ENCODE assay signal across 8 mouse cellular contexts in the genomic region with DNA sequence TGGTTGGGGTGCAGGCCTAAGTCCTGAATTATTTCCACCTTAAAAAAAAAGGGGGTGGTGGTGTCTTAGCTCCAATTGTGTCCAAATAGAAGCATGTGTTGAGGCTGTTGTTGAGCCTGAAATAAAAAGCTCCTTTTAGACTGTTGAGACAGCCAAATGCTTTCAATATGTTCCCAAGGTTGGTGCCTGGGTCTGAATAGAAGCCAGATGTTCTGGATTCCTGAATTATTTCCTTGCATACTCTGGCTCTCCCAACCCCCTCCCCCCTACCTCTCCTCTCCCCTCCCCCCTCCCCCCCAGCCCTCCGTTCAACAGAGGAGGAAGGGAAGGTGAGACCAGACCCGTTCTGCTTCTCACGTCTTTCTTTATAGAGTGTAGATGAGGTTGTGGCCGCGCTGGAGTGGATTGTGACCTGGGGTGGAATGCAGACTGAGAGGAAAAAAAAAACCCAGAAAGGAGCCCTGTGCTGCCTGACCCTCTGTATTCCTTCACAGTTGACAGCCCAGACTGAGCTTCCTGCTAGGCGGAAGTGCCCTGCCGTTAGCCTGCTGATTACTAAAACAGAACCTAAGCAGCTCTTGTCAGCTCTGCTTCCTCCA. TPM values are rescaled to one million over a fixed set of nuclear protein-coding genes. Genes with fewer than 3 reads are reported as not detected.
DNase-seq lines count a peak whose midpoint lies in the region; ATAC-seq and TF ChIP-seq lines count a peak whose summit lies in the region.

No protein-coding gene starts in this region.

- peak; percentile 68 for ATAC-seq in heart, embryonic 12.5 days (ENCODE audit: insufficient number of reproducible peaks, low FRiP score)
- peak; percentile 67; the same call in 1 of the 2 replicates for ATAC-seq in lung, embryonic 16.5 days (ENCODE audit: low read depth)

- TF ChIP-seq EP300 in MEL (IDR thresholded peaks at IDR 0.05; ENCODE audit: low read depth in 1 of 2, low read length in 2 of 2): no peak

- no peak overlapping the region for H3K4me3 ChIP-seq in MEL (ENCODE audit: control insufficient read depth in 1 of 2, insufficient read depth in 1 of 2, low read depth in 2 of 2, low read length in 2 of 2)
- peak overlapping the region; percentile 24 for H3K4me3 ChIP-seq in heart, embryonic 12.5 days
- peak overlapping the region; percentile 34 for H3K4me3 ChIP-seq in lung, embryonic 16.5 days (ENCODE audit: low read length)

- no peaks in the 10 kb centered on the region for H3K79me2 ChIP-seq in MEL (ENCODE audit: control insufficient read depth, insufficient read depth, low read length, poor library complexity)

- TF ChIP-seq CTCF in MEL (IDR thresholded peaks at IDR 0.05 in 2 of 3, conservative IDR thresholded peaks at IDR 0.05 in 1 of 3; ENCODE audit: control insufficient read depth in 1 of 3, insufficient read depth in 1 of 3, low read depth in 2 of 3, low read length in 3 of 3, poor library complexity in 1 of 3, severe bottlenecking in 1 of 3): no peak

- no peaks in the 10 kb centered on the region for H3K9me3 ChIP-seq in MEL (replicated peaks; ENCODE audit: insufficient read depth, low read length)
- H3K9me3 ChIP-seq in heart, embryonic 12.5 days (replicated peaks): 0 out of 2 replicates have a peak, but pooled peaks cover 2% of the 10 kb centered on the region
- no peaks in the 10 kb centered on the region for H3K9me3 ChIP-seq in lung, embryonic 16.5 days (ENCODE audit: control insufficient read depth, low read length)

- H3K27me3 ChIP-seq in MEL (ENCODE audit: control insufficient read depth in 1 of 2, insufficient read depth in 2 of 2, low read length in 2 of 2): no peaks in the 10 kb centered on the region
- no peaks in the 10 kb centered on the region for H3K27me3 ChIP-seq in heart, embryonic 12.5 days (replicated peaks)
- H3K27me3 ChIP-seq in lung, embryonic 16.5 days (ENCODE audit: control insufficient read depth, insufficient read depth, low read depth, low read length): no peaks in the 10 kb centered on the region

- no peak overlapping the region; the same call in 1 of the 2 replicates for H3K9ac ChIP-seq in MEL (ENCODE audit: control insufficient read depth, low read depth, low read length, poor library complexity, severe bottlenecking)
- H3K9ac ChIP-seq in heart, embryonic 12.5 days: no peak overlapping the region
- peak overlapping the region; percentile 62 for H3K9ac ChIP-seq in lung, embryonic 16.5 days (ENCODE audit: low read length)

- TF ChIP-seq POLR2A in MEL (IDR thresholded peaks at IDR 0.05; ENCODE audit: control insufficient read depth in 1 of 2, insufficient read depth in 1 of 2, low read depth in 1 of 2, low read length in 2 of 2, poor library complexity in 1 of 2): no peak

- peak overlapping the region; percentile 60 for H3K4me2 ChIP-seq in heart, embryonic 12.5 days
- peak overlapping the region; percentile 46 for H3K4me2 ChIP-seq in lung, embryonic 16.5 days (ENCODE audit: low read depth, low read length)

- peak; percentile 34 for DNase-seq in MEL (ENCODE audit: low read depth, low spot score)
- peak; percentile 85 for DNase-seq in embryo, embryonic 10 days (ENCODE audit: low spot score)
- DNase-seq in kidney, adult 8-10 months: peak; percentile 52 to 62
- peak; percentile 38 for DNase-seq in retina, embryonic 14.5 days (ENCODE audit: low spot score)
- no peak for DNase-seq in left cerebral cortex, adult 11 months (ENCODE audit: low spot score)
- no peak for DNase-seq in adrenal gland, adult 2 months

- 1% methylated on average over 7 of the region's 7 CpGs for WGBS in heart, embryonic 12.5 days
- WGBS in lung, embryonic 16.5 days: 0% methylated on average over 7 of the region's 7 CpGs

- H3K36me3 ChIP-seq in MEL (ENCODE audit: control insufficient read depth in 1 of 2, insufficient read depth in 2 of 2, low read length in 2 of 2): peaks cover 0 to 2% of the 10 kb centered on the region in 2 experiments; a peak in 1 of 4 replicates
- no peaks in the 10 kb centered on the region for H3K36me3 ChIP-seq in heart, embryonic 12.5 days
- no peaks in the 10 kb centered on the region for H3K36me3 ChIP-seq in lung, embryonic 16.5 days (ENCODE audit: control insufficient read depth, insufficient read depth, low read length)

- no peak overlapping the region for H3K27ac ChIP-seq in MEL (ENCODE audit: control insufficient read depth, low read depth, low read length)
- H3K27ac ChIP-seq in heart, embryonic 12.5 days (ENCODE audit: poor library complexity, severe bottlenecking): peak overlapping the region; percentile 88
- peak overlapping the region; percentile 80 for H3K27ac ChIP-seq in lung, embryonic 16.5 days (ENCODE audit: low read length)

- TF ChIP-seq RAD21 in MEL (IDR thresholded peaks at IDR 0.05; ENCODE audit: low read depth, low read length): no peak

- peaks cover 6 to 9% of the 10 kb centered on the region in 2 experiments; a peak in 3 of 4 replicates for H3K4me1 ChIP-seq in MEL (ENCODE audit: control insufficient read depth in 1 of 2, insufficient read depth in 2 of 2, low read length in 2 of 2)
- H3K4me1 ChIP-seq in heart, embryonic 12.5 days (replicated peaks): peaks cover 17% of the 10 kb centered on the region
- H3K4me1 ChIP-seq in lung, embryonic 16.5 days (replicated peaks; ENCODE audit: control insufficient read depth, insufficient read depth, low read length): peaks cover 10% of the 10 kb centered on the region

TF ChIP-seq in MEL, 35 proteins besides CTCF, POLR2A, EP300 and RAD21:
- TF ChIP-seq UBTF (IDR thresholded peaks at IDR 0.05; ENCODE audit: borderline replicate concordance, insufficient read depth, low read depth, low read length) (no peak), SMC3 (IDR thresholded peaks at IDR 0.05; ENCODE audit: low read depth, low read length) (no peak), RCOR1 (IDR thresholded peaks at IDR 0.05; ENCODE audit: low read depth, low read length) (no peak), E2F4 (IDR thresholded peaks at IDR 0.05; ENCODE audit: borderline replicate concordance, low read depth, low read length) (no peak), ZMIZ1 (IDR thresholded peaks at IDR 0.05; ENCODE audit: low read depth, low read length) (no peak), ZNF384 (IDR thresholded peaks at IDR 0.05; ENCODE audit: low read depth, low read length) (peak; percentile 49; the same call in 1 of the 2 replicates), MXI1 (IDR thresholded peaks at IDR 0.05; ENCODE audit: low read depth, low read length) (no peak)

RNA-seq across cellular contexts. Expression of gene Ubash3b, which starts 50.9 kb away (rescaled TPM):
- 5.4 and 6.8 TPM in 2 replicates for total RNA-seq in MEL (2012; rRNA removed)
- 10 to 100 TPM in 1 of 2 experiments, not detected in 1; 11.3 TPM for polyA plus RNA-seq in MEL (2012; ENCODE audit: insufficient read depth in 1 of 2, insufficient read length in 2 of 2, low read depth in 1 of 2, low replicate concordance in 2 of 2, missing spikeins in 1 of 2)
- 13.3 and 13.8 TPM in 2 replicates for polyA plus RNA-seq in heart, embryonic 12.5 days (2016; fragmentation: Nextera tagmentation; extraction: Ambion mirVana)
- 4.9 and 5.2 TPM in 2 replicates for polyA plus RNA-seq in lung, embryonic 16.5 days (2015; fragmentation: Nextera tagmentation; extraction: Ambion mirVana)
- 1 to 10 TPM; 1.9 to 2.5 TPM for total RNA-seq in adrenal gland, adult 2 months (2021)
- polyA plus RNA-seq in adrenal gland, adult 2 months (2012; rRNA removed): 1.1 and 2.1 TPM in 2 replicates

Comparison
In these comparisons a context has a peak if more than half of its experiments do, and no peak if none do; other contexts are left out.
1. DNase-seq: peak in MEL (single experiment), embryo, embryonic 10 days (single experiment), kidney, adult 8-10 months (2 of 2) and retina, embryonic 14.5 days (single experiment); none in left cerebral cortex, adult 11 months (single experiment) and adrenal gland, adult 2 months (single experiment).
2. H3K4me3 ChIP-seq: peak in heart, embryonic 12.5 days (single experiment) and lung, embryonic 16.5 days (single experiment); none in MEL (0 of 2).